In genomic region chr13:110652201-110652600, GRCm38 (mm10) we compare ENCODE assay signal across 22 mouse cellular contexts.
A peak's percentile ranks its signal among the peaks of the same experiment; 100 is the strongest.
DNase-seq lines count a peak whose midpoint lies in the region; ATAC-seq and TF ChIP-seq lines count a peak whose summit lies in the region.
"Had no signal": no experiment of that assay in that cellular context is flagged by ENCODE, and none has a peak within 500 bp of the region (broad histone marks: within the 10 kb centered on the region; RNA-seq: fewer than 3 reads in every experiment).

No protein-coding gene starts in this region.

- TF ChIP-seq CTCF in hindbrain, postnatal 0 days (IDR thresholded peaks at IDR 0.05; ENCODE audit: low read depth), result no peak
- no peak for TF ChIP-seq CTCF in lung, postnatal 0 days (IDR thresholded peaks at IDR 0.05)

- peak; percentile 55 for ATAC-seq in forebrain, embryonic 12.5 days (ENCODE audit: low FRiP score)
- ATAC-seq in midbrain, embryonic 11.5 days (ENCODE audit: low FRiP score), result no peak
- no peak for ATAC-seq in midbrain, embryonic 16.5 days
- ATAC-seq in hindbrain, postnatal 0 days, result no peak
- ATAC-seq in lung, postnatal 0 days, result no peak
- ATAC-seq: CD4-positive, CD25-positive, alpha-beta regulatory T cell, adult 4 months had no signal

- H3K4me2 ChIP-seq in forebrain, embryonic 12.5 days, result no peak overlapping the region
- H3K4me2 ChIP-seq in midbrain, embryonic 11.5 days, result no peak overlapping the region
- no peak overlapping the region for H3K4me2 ChIP-seq in midbrain, embryonic 16.5 days (ENCODE audit: low read length)
- H3K4me2 ChIP-seq in hindbrain, postnatal 0 days (ENCODE audit: low read depth, low read length), result no peak overlapping the region
- H3K4me2 ChIP-seq in lung, postnatal 0 days (replicated peaks; ENCODE audit: low read depth, low read length), result no peak overlapping the region
- H3K4me2 ChIP-seq: kidney, embryonic 15.5 days; lung, embryonic 14.5 days; neural tube, embryonic 13.5 days had no signal

- H3K9me3 ChIP-seq in forebrain, embryonic 12.5 days, result no peaks in the 10 kb centered on the region
- no peaks in the 10 kb centered on the region for H3K9me3 ChIP-seq in forebrain, embryonic 10.5 days
- no peaks in the 10 kb centered on the region for H3K9me3 ChIP-seq in midbrain, embryonic 11.5 days (ENCODE audit: control insufficient read depth, low read length)
- H3K9me3 ChIP-seq in midbrain, embryonic 16.5 days (replicated peaks; ENCODE audit: control insufficient read depth, low read length, poor library complexity, severe bottlenecking), result no peaks in the 10 kb centered on the region
- H3K9me3 ChIP-seq in hindbrain, postnatal 0 days (ENCODE audit: low read length), result no peaks in the 10 kb centered on the region
- H3K9me3 ChIP-seq in lung, postnatal 0 days (ENCODE audit: low read length), result no peaks in the 10 kb centered on the region
- H3K9me3 ChIP-seq: kidney, embryonic 15.5 days; neural tube, embryonic 13.5 days had no signal

- peaks cover 8% of the 10 kb centered on the region; the same call in 1 of the 2 replicates for H3K4me1 ChIP-seq in forebrain, embryonic 12.5 days
- peaks cover 8% of the 10 kb centered on the region for H3K4me1 ChIP-seq in forebrain, embryonic 10.5 days
- peaks cover 8% of the 10 kb centered on the region for H3K4me1 ChIP-seq in midbrain, embryonic 11.5 days (ENCODE audit: control insufficient read depth, insufficient read depth, low read length)
- peaks cover 22% of the 10 kb centered on the region for H3K4me1 ChIP-seq in midbrain, embryonic 16.5 days (ENCODE audit: control insufficient read depth, insufficient read depth, low read length)
- H3K4me1 ChIP-seq in hindbrain, postnatal 0 days (ENCODE audit: insufficient read depth, low read length), result no peaks in the 10 kb centered on the region; the same call in 1 of the 2 replicates
- H3K4me1 ChIP-seq in lung, postnatal 0 days (ENCODE audit: insufficient read depth, low read depth, low read length), result no peaks in the 10 kb centered on the region
- H3K4me1 ChIP-seq: kidney, embryonic 15.5 days had no signal

- TF ChIP-seq EP300 in lung, postnatal 0 days (IDR thresholded peaks at IDR 0.05), result no peak

- no peak for DNase-seq in forebrain, embryonic 10.5 days (ENCODE audit: extremely low spot score, low spot score)
- DNase-seq in midbrain, embryonic 11.5 days (ENCODE audit: low spot score, missing footprints), result peak; percentile 72
- DNase-seq in hindbrain, postnatal 0 days (ENCODE audit: low spot score), result peak; percentile 13
- no peak for DNase-seq in spleen, postnatal 10 days (ENCODE audit: low spot score in 2 of 2)
- DNase-seq in lung, postnatal 0 days (ENCODE audit: low spot score), result no peak
- DNase-seq: adrenal gland, postnatal 14 days; cerebellum, adult 8-10 months; gastrocnemius, adult 2 months; kidney, adult 11 months; kidney, postnatal 36 days; layer of hippocampus, adult 9-11 months; lung, embryonic 14.5 days; lung, postnatal 4 days; thymus, adult 2 months had no signal

- H3K9ac ChIP-seq in forebrain, embryonic 12.5 days, result no peak overlapping the region
- H3K9ac ChIP-seq in midbrain, embryonic 11.5 days (ENCODE audit: low read length), result no peak overlapping the region
- no peak overlapping the region for H3K9ac ChIP-seq in midbrain, embryonic 16.5 days (ENCODE audit: low read depth, low read length)
- no peak overlapping the region for H3K9ac ChIP-seq in hindbrain, postnatal 0 days (replicated peaks; ENCODE audit: low read length)
- no peak overlapping the region for H3K9ac ChIP-seq in lung, postnatal 0 days (replicated peaks; ENCODE audit: low read depth)
- H3K9ac ChIP-seq: kidney, embryonic 15.5 days; liver, embryonic 14.5 days; lung, embryonic 14.5 days; neural tube, embryonic 13.5 days had no signal

- no peak overlapping the region for H3K4me3 ChIP-seq in forebrain, embryonic 12.5 days (replicated peaks)
- no peak overlapping the region for H3K4me3 ChIP-seq in forebrain, embryonic 10.5 days
- H3K4me3 ChIP-seq in midbrain, embryonic 11.5 days (ENCODE audit: low read depth, low read length), result no peak overlapping the region
- H3K4me3 ChIP-seq in midbrain, embryonic 16.5 days (ENCODE audit: low read depth, low read length), result no peak overlapping the region
- no peak overlapping the region for H3K4me3 ChIP-seq in hindbrain, postnatal 0 days (ENCODE audit: low read length)
- H3K4me3 ChIP-seq in lung, postnatal 0 days (ENCODE audit: low read depth, low read length), result no peak overlapping the region
- H3K4me3 ChIP-seq: gastrocnemius, adult 2 months; kidney, embryonic 15.5 days; myocyte; neural tube, embryonic 13.5 days had no signal

- H3K36me3 ChIP-seq in forebrain, embryonic 12.5 days (replicated peaks), result no peaks in the 10 kb centered on the region
- H3K36me3 ChIP-seq in forebrain, embryonic 10.5 days (replicated peaks), result no peaks in the 10 kb centered on the region
- H3K36me3 ChIP-seq in midbrain, embryonic 11.5 days (ENCODE audit: control insufficient read depth, insufficient read depth, low read length), result no peaks in the 10 kb centered on the region
- H3K36me3 ChIP-seq in midbrain, embryonic 16.5 days (ENCODE audit: control insufficient read depth, insufficient read depth, low read length), result no peaks in the 10 kb centered on the region
- no peaks in the 10 kb centered on the region for H3K36me3 ChIP-seq in hindbrain, postnatal 0 days (ENCODE audit: insufficient read depth, low read length)
- H3K36me3 ChIP-seq in lung, postnatal 0 days (ENCODE audit: insufficient read depth, low read length), result no peaks in the 10 kb centered on the region
- H3K36me3 ChIP-seq: kidney, embryonic 15.5 days; neural tube, embryonic 13.5 days had no signal

- no peak overlapping the region for H3K27ac ChIP-seq in forebrain, embryonic 12.5 days
- no peak overlapping the region for H3K27ac ChIP-seq in forebrain, embryonic 10.5 days
- no peak overlapping the region for H3K27ac ChIP-seq in midbrain, embryonic 11.5 days (ENCODE audit: low read depth, low read length)
- H3K27ac ChIP-seq in midbrain, embryonic 16.5 days (ENCODE audit: low read length), result no peak overlapping the region
- H3K27ac ChIP-seq in hindbrain, postnatal 0 days, result no peak overlapping the region
- no peak overlapping the region for H3K27ac ChIP-seq in lung, postnatal 0 days (ENCODE audit: low read length)
- H3K27ac ChIP-seq: gastrocnemius, adult 2 months; kidney, embryonic 15.5 days; liver, embryonic 14.5 days; neural tube, embryonic 13.5 days; stomach, postnatal 0 days had no signal

- WGBS in forebrain, embryonic 12.5 days, result 43% methylated on average over 7 of the region's 7 CpGs
- WGBS in forebrain, embryonic 10.5 days, result 80% methylated on average over 7 of the region's 7 CpGs
- 73% methylated on average over 7 of the region's 7 CpGs for WGBS in midbrain, embryonic 11.5 days
- WGBS in midbrain, embryonic 16.5 days, result 40% methylated on average over 7 of the region's 7 CpGs
- WGBS in hindbrain, postnatal 0 days, result 55% methylated on average over 7 of the region's 7 CpGs
- 89% methylated on average over 7 of the region's 7 CpGs for WGBS in lung, postnatal 0 days

- no peaks in the 10 kb centered on the region for H3K27me3 ChIP-seq in forebrain, embryonic 12.5 days
- no peaks in the 10 kb centered on the region for H3K27me3 ChIP-seq in forebrain, embryonic 10.5 days (ENCODE audit: poor library complexity, severe bottlenecking)
- no peaks in the 10 kb centered on the region; the same call in 1 of the 2 replicates for H3K27me3 ChIP-seq in midbrain, embryonic 11.5 days (ENCODE audit: control insufficient read depth, insufficient read depth, low read length)
- H3K27me3 ChIP-seq in midbrain, embryonic 16.5 days (ENCODE audit: control insufficient read depth, insufficient read depth, low read depth, low read length), result no peaks in the 10 kb centered on the region
- H3K27me3 ChIP-seq in hindbrain, postnatal 0 days (ENCODE audit: insufficient read depth, low read length), result no peaks in the 10 kb centered on the region
- H3K27me3 ChIP-seq in lung, postnatal 0 days (replicated peaks; ENCODE audit: insufficient read depth, low read length), result no peaks in the 10 kb centered on the region
- H3K27me3 ChIP-seq: kidney, embryonic 15.5 days; neural tube, embryonic 13.5 days had no signal

Comparison
In these comparisons a context has a peak if more than half of its experiments do, and no peak if none do; other contexts are left out.
1. DNase-seq: peak in midbrain, embryonic 11.5 days (single experiment) and hindbrain, postnatal 0 days (single experiment); none in forebrain, embryonic 10.5 days (single experiment), spleen, postnatal 10 days (0 of 2) and lung, postnatal 0 days (single experiment).